Mouse (Mus musculus) small intestine, adult 2 months (tissue): ENCODE results near the gene Ydjc.

ENCODE experiments used
- CTCF ChIP-seq: fragments of 200-500 bp; IDR thresholded peaks from 2 replicates; pipeline ENCODE4 v1.5.1; 2012; ENCODE audit warnings: low read depth, mild to moderate bottlenecking, control low read depth, inconsistent platforms, low read length, moderate library complexity, mixed read lengths; ENCODE audit not compliant: insufficient replicate concordance, insufficient read length; ENCODE audit errors: extremely low read depth
- POLR2A ChIP-seq: fragments of 200-500 bp; IDR thresholded peaks from 2 replicates; pipeline ENCODE4 v1.6.1; 2012; ENCODE audit warnings: low read depth, mild to moderate bottlenecking, control low read depth, inconsistent platforms, low read length, moderate library complexity

GRCm38 (mm10) chr16:17201977-17202376 lies 57.6 kb downstream of the Ydjc start:
- TF ChIP-seq CTCF, result no peak
- no peak for TF ChIP-seq POLR2A
